Mouse (Mus musculus) heart, postnatal 0 days (tissue): Measurements from ENCODE around the gene Fam240a. TPM values are rescaled to one million over a fixed set of nuclear protein-coding genes. Genes with fewer than 3 reads are reported as not detected.

Experiments
- ATAC-seq: fragments of 200-750 bp; cut with Nextera tagmentation; 2 replicates; pipeline ENCODE4 v1.8.0; 2017; ENCODE audit warnings: low read depth, moderate number of reproducible peaks, moderate library complexity; ENCODE audit not compliant: insufficient read depth
- DNase-seq: peaks from one replicate; pipeline ENCODE4 v3.0.0-alpha.2; 2016; ENCODE audit warnings: low spot score
- H3K27ac ChIP-seq: fragments of 300-500 bp; sonication (generic); 2 replicates; pipeline ENCODE4 v1.5.1; 2014; ENCODE audit warnings: low read depth, mild to moderate bottlenecking
- H3K27me3 ChIP-seq: fragments of 300-500 bp; sonication (generic); 2 replicates; pipeline ENCODE4 v1.6.1; 2014; ENCODE audit warnings: low read length, mixed read lengths; ENCODE audit not compliant: control insufficient read depth, insufficient read depth
- H3K36me3 ChIP-seq: fragments of 300-500 bp; sonication (generic); replicated peaks from 2 replicates; pipeline ENCODE4 v1.6.1; 2014; ENCODE audit warnings: low read length, mixed read lengths; ENCODE audit not compliant: control insufficient read depth, insufficient read depth
- H3K4me1 ChIP-seq: fragments of 300-500 bp; sonication (generic); 2 replicates; pipeline ENCODE4 v1.6.1; 2014; ENCODE audit warnings: antibody characterized with exemption; ENCODE audit not compliant: control insufficient read depth, insufficient read depth
- H3K4me2 ChIP-seq: fragments of 300-500 bp; sonication (generic); 2 replicates; pipeline ENCODE4 v1.6.1; 2014; ENCODE audit warnings: low read depth, mild to moderate bottlenecking, low read length, moderate library complexity
- H3K4me3 ChIP-seq: fragments of 300-500 bp; sonication (generic); 2 replicates; pipeline ENCODE4 v1.5.1; 2014; ENCODE audit warnings: low read depth, low read length
- H3K9ac ChIP-seq: fragments of 300-500 bp; sonication (generic); replicated peaks from 2 replicates; pipeline ENCODE4 v1.6.1; 2014; ENCODE audit warnings: low read depth, low read length, mixed read lengths
- H3K9me3 ChIP-seq: fragments of 300-500 bp; sonication (generic); replicated peaks from 2 replicates; pipeline ENCODE4 v1.6.1; 2016; ENCODE audit warnings: low read length; ENCODE audit not compliant: control insufficient read depth
- CTCF ChIP-seq: IDR thresholded peaks from 2 replicates; pipeline ENCODE4 v1.5.1; 2016; ENCODE audit warnings: antibody characterized with exemption, control low read depth, low read depth
- EP300 ChIP-seq: IDR thresholded peaks from 2 replicates; pipeline ENCODE4 v1.6.1; 2016; ENCODE audit warnings: antibody characterized with exemption, low read depth
- WGBS: fragments of 180-500 bp; shearing (Covaris S2); extraction: QIAGEN DNeasy Blood & Tissue Kit; methylation state at CpG from one replicate; pipeline ENCODE4 v1.1.7; 2014; 5-methylcytosine and 5-hydroxymethylcytosine counted together
- polyA plus RNA-seq: library from polyadenylated mRNA; unstranded; fragments of >200 nt; fragmentation: Nextera tagmentation; extraction: Ambion mirVana; gene quantifications from 2 replicates; pipeline ENCODE4 v1.2.1, GENCODE M21; 2015
- total RNA-seq: library from RNA; depleted of rRNA; stranded (reverse); fragments of >200 nt; gene quantifications from 2 replicates; pipeline ENCODE4 v1.2.3, GENCODE M21; 2014; ENCODE audit warnings: low replicate concordance; rRNA removed

The Fam240a gene
- total RNA-seq (not detected in 2 replicates), polyA plus RNA-seq (not detected in 2 replicates)

DNA sequence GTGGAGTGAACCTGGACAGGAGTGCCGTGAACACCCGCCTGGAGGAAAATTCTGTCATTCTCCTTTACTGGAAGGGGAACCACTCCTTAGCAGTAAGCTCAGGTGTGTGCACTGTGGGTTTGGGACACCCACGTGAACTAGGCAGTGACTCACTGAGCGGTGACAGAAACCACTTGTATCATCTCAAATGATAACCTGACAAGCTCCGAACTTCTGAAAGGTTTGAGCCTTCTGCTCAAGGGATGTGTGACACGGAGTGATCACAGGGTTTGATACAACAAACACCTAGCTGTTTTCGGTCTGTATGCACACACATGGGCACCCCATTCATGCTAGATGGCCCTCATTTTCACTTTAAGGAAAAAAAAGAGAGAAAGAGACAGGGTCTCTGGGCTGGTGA is at the start of gene Fam240a:
Gene Fam240a, minus strand, starts transcription at position 76 of the 400 bp plus-strand sequence.
- no peaks in the 10 kb centered on the region for H3K9me3 ChIP-seq
- no peak within 1 kb of the TSS for H3K9ac ChIP-seq
- DNase-seq (no peak), ATAC-seq (no peak)
- H3K27me3 ChIP-seq, result no peaks in the 10 kb centered on the region
- H3K36me3 ChIP-seq, result no peaks in the 10 kb centered on the region
- TF ChIP-seq CTCF (no peak), EP300 (no peak)
- WGBS, result 75% methylated on average over 7 of the region's 7 CpGs
- H3K27ac ChIP-seq, result no peak within 1 kb of the TSS
- no peaks in the 10 kb centered on the region for H3K4me1 ChIP-seq
- H3K4me2 ChIP-seq, result no peak within 1 kb of the TSS
- H3K4me3 ChIP-seq, result no peak within 1 kb of the TSS

- no peak overlapping the region for H3K9ac ChIP-seq
- WGBS, result 66% methylated on average over 2 of the region's 2 CpGs
- H3K36me3 ChIP-seq, result peaks cover 8% of the 10 kb centered on the region
- peaks cover 10% of the 10 kb centered on the region; the same call in 1 of the 2 replicates for H3K4me1 ChIP-seq
- DNase-seq, result no peak
- no peak for ATAC-seq
- no peak for TF ChIP-seq EP300
- TF ChIP-seq CTCF, result no peak
- no peaks in the 10 kb centered on the region for H3K9me3 ChIP-seq
- no peak overlapping the region for H3K4me2 ChIP-seq
- H3K4me3 ChIP-seq, result no peak overlapping the region
- no peak overlapping the region for H3K27ac ChIP-seq
- H3K27me3 ChIP-seq, result no peaks in the 10 kb centered on the region
Observed at GRCm38 (mm10) chr9:110965910-110966231, 49.2 kb upstream of the Fam240a start.

DNA sequence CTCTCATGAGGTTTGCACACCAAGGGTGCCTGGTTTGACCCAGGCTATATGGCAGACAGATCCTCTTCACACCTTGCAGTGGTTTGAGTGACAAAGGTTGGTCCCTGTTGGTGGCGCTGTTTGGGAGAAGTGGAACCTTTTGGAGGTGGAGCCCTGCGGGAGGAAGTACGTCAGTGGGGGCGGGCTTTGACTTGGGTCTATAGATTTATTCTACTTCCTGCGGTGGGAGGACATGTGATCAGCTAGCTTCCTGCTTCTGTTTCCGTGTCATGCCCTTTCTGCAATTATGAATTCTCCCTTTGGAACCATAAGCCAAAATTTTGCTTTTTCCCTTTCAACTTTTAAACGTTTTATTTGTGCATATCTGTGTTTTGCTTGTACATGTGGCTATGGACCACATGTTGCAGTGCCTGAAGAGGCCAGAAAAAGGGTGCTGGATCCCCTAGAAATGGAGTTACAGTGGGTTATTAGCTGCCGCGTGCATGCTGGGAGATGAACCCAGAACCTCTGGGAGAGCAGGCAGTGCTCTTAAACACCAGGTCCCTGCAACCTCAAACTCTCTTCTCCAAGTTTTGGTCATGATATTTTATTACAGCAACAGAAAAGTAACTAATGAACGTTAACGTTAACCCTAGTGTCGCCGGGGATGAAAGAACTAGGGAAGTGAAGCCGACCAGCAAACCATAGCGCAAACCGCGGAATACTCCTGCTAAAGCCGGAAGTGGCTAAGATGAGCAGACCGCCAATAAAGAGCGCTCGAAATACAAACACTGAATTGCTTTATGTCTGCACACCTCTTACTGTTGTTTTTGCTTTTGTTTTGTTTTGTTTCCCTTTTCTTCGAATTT is 48.6 kb upstream of the Fam240a start:
- DNase-seq (no peak), ATAC-seq (no peak)
- TF ChIP-seq EP300, result no peak
- TF ChIP-seq CTCF, result no peak
- Histone ChIP-seq H3K4me3 (no peak overlapping the region), H3K9me3 (no peaks in the 10 kb centered on the region), H3K27ac (no peak overlapping the region), H3K9ac (no peak overlapping the region), H3K4me2 (no peak overlapping the region), H3K27me3 (no peaks in the 10 kb centered on the region), H3K4me1 (peaks cover 10% of the 10 kb centered on the region; the same call in 1 of the 2 replicates), H3K36me3 (peaks cover 8% of the 10 kb centered on the region)
- WGBS, result 90% methylated on average over 22 of the region's 22 CpGs

DNA sequence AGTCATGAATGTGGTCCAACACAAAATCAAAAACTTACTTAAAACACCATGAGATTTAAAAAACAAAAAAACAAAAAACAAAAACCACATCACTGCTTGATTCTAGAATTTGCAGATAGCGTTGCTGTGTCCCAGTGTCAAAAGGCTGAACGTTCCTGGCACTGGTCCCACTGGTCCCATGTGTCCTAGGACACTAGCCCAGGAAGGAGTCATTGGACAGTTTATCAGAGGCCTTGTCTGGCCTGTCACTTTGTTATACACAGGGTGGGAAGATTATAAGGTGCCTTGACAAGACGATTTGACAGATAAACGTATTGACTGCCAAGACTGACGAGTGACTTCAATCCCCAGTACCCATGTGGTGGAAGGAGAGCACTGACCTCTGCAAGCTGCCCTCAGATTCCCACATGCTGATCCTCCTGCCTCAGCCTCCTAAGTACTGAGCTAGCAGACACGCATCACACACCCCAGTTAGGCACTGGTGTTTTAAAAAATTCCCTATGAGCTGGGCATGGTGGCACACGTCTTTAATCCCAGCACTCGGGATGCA is 47.0 kb upstream of the Fam240a start:
- H3K36me3 ChIP-seq, result peaks cover 9% of the 10 kb centered on the region
- 54% methylated on average over 8 of the region's 8 CpGs for WGBS
- TF ChIP-seq EP300 (no peak), CTCF (no peak)
- ATAC-seq (peak; percentile 71; the same call in 1 of the 2 replicates), DNase-seq (no peak)
- no peak overlapping the region for H3K9ac ChIP-seq
- no peaks in the 10 kb centered on the region for H3K9me3 ChIP-seq
- H3K4me2 ChIP-seq, result no peak overlapping the region
- peaks cover 10% of the 10 kb centered on the region; the same call in 1 of the 2 replicates for H3K4me1 ChIP-seq
- no peaks in the 10 kb centered on the region for H3K27me3 ChIP-seq
- H3K27ac ChIP-seq, result no peak overlapping the region
- H3K4me3 ChIP-seq, result no peak overlapping the region

- Histone ChIP-seq H3K9me3 (no peaks in the 10 kb centered on the region), H3K4me2 (no peak overlapping the region), H3K4me3 (no peak overlapping the region), H3K36me3 (peaks cover 12% of the 10 kb centered on the region), H3K27me3 (no peaks in the 10 kb centered on the region), H3K27ac (no peak overlapping the region), H3K4me1 (peaks cover 11% of the 10 kb centered on the region; the same call in 1 of the 2 replicates), H3K9ac (no peak overlapping the region)
- DNase-seq, result no peak
- TF ChIP-seq CTCF (no peak), EP300 (no peak)
- ATAC-seq, result no peak
- WGBS, result 96% methylated on average over 8 of the region's 8 CpGs
Observed at GRCm38 (mm10) chr9:110961386-110961785, 44.7 kb upstream of the Fam240a start.
